Mouse (Mus musculus) limb, embryonic 12.5 days (tissue): Measurements from ENCODE around the gene Pspn. TPM values are rescaled to one million over a fixed set of nuclear protein-coding genes. Genes with fewer than 3 reads are reported as not detected.

ENCODE experiments used
- ATAC-seq: fragments of 200-750 bp; cut with Nextera tagmentation; 2 replicates; pipeline ENCODE4 v1.8.0; 2017; ENCODE audit warnings: low read depth, moderate TSS enrichment; ENCODE audit not compliant: insufficient number of reproducible peaks, insufficient read depth, low FRiP score, low TSS enrichment
- H3K27ac ChIP-seq: fragments of 300-500 bp; sonication (generic); 2 replicates; pipeline ENCODE4 v1.5.1; 2016; ENCODE audit warnings: mild to moderate bottlenecking, moderate library complexity
- H3K27me3 ChIP-seq: fragments of 300-500 bp; sonication (generic); 2 replicates; pipeline ENCODE4 v1.6.1; 2016; ENCODE audit warnings: mild to moderate bottlenecking, moderate library complexity
- H3K36me3 ChIP-seq: fragments of 300-500 bp; sonication (generic); 2 replicates; pipeline ENCODE4 v1.6.1; 2016; ENCODE audit warnings: mild to moderate bottlenecking, moderate library complexity
- H3K4me1 ChIP-seq: fragments of 300-500 bp; sonication (generic); replicated peaks from 2 replicates; pipeline ENCODE4 v1.6.1; 2016
- H3K4me2 ChIP-seq: fragments of 300-500 bp; sonication (generic); 2 replicates; pipeline ENCODE4 v1.6.1; 2016; ENCODE audit warnings: mild to moderate bottlenecking, moderate library complexity
- H3K4me3 ChIP-seq: fragments of 300-500 bp; sonication (generic); replicated peaks from 2 replicates; pipeline ENCODE4 v1.5.1; 2016; ENCODE audit warnings: mild to moderate bottlenecking
- H3K9ac ChIP-seq: fragments of 300-500 bp; sonication (generic); replicated peaks from 2 replicates; pipeline ENCODE4 v1.6.1; 2016; ENCODE audit warnings: mild to moderate bottlenecking, moderate library complexity
- H3K9me3 ChIP-seq: fragments of 300-500 bp; sonication (generic); 2 replicates; pipeline ENCODE4 v1.6.1; 2016; ENCODE audit warnings: mild to moderate bottlenecking, moderate library complexity
- WGBS: fragments of 180-500 bp; shearing (Covaris S2); methylation state at CpG from one replicate; pipeline ENCODE4 v1.1.7; 2016; 5-methylcytosine and 5-hydroxymethylcytosine counted together
- polyA plus RNA-seq: library from polyadenylated mRNA; unstranded; fragments of >200 nt; fragmentation: Nextera tagmentation; extraction: Ambion mirVana; gene quantifications from 2 replicates; pipeline ENCODE4 v1.2.1, GENCODE M21; 2016

The Pspn gene
- polyA plus RNA-seq, 1 experiment from 2014 or later, result not detected

DNA sequence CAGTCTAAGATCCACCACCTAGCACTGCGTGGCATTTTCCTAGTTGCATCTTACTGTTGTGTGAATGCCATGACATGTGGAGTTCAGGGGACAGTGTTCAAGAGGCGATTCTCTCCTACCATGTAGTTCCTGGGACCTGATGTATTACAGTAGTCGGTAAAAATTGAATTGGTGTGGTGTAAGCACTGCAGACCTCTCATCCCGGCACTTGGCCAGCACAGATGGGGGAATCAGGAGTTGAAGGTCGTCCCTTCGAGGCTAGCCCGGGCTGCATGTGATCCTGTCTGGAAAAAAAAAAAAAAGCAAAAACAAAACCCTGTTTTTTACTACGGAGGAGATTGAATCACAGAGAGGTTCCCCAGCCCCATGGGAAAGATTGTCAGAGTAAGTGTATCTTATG lies 4.8 kb downstream of the Pspn start:
- no peak overlapping the region for H3K4me3 ChIP-seq
- WGBS, result 89% methylated on average over 8 of the region's 8 CpGs
- H3K36me3 ChIP-seq, result peaks cover 69% of the 10 kb centered on the region
- no peak overlapping the region for H3K27ac ChIP-seq
- peaks cover 15% of the 10 kb centered on the region for H3K4me1 ChIP-seq
- no peak for ATAC-seq
- no peak overlapping the region for H3K9ac ChIP-seq
- no peaks in the 10 kb centered on the region for H3K27me3 ChIP-seq
- no peak overlapping the region for H3K4me2 ChIP-seq
- no peaks in the 10 kb centered on the region for H3K9me3 ChIP-seq

DNA sequence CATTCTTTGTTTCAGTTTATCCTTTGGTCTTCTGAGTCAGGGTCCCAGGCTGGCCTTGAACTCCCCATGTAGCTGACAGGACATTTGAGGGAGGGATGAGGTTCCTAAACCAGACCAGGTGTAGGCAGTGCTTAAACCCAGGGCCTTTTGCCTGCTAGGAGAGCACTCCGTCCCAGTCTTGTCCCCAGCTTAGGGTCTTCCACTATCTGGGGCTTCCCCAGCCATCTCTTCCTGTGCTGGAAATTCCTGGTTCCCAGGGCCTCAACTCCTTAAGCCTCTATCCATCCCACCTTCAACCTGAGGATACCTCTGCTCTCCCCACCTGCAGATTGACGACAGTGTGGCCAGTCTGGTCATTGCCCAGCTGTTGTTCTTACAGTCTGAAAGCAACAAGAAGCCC lies 8.9 kb downstream of the Pspn start:
- WGBS, result 74% methylated on average over 2 of the region's 2 CpGs
- Histone ChIP-seq H3K36me3 (peaks cover 48% of the 10 kb centered on the region), H3K4me1 (peaks cover 6% of the 10 kb centered on the region), H3K4me2 (peak overlapping the region; percentile 68), H3K9ac (peak overlapping the region; percentile 82), H3K27ac (no peak overlapping the region), H3K4me3 (peak overlapping the region; percentile 80), H3K27me3 (no peaks in the 10 kb centered on the region), H3K9me3 (no peaks in the 10 kb centered on the region)
- ATAC-seq, result no peak

DNA sequence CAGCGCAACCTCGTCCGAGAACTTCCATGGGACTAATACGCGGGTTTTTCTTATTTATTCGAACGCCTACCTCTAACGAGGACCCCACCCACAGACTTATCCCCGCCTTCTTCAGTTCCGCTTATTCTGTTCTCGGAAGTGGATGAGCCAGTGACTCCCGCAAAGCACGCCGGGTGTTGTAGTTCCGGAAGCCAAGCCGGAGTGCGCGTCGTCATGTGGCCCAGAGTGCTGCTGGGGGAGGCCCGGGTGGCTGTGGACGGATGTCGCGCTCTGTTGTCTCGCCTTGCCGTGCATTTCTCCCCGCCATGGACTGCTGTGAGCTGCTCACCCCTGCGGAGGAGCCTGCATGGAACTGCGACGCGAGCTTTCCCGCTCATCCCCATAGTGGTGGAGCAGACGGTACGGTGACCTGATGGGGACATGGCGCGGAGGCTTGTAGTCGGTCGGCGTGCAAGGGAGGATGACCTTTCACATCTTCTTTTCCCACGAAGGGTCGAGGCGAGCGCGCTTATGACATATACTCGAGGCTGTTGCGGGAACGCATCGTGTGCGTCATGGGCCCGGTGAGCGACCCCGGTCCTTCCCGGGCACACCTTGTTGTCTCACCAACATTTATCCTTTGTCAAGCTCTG lies 9.6 kb downstream of the Pspn start, which contains the start of gene Clpp:
Clpp (plus strand) TSS at position 191 of the 632 bp plus-strand sequence.
- ATAC-seq, result peak; percentile 95

DNA sequence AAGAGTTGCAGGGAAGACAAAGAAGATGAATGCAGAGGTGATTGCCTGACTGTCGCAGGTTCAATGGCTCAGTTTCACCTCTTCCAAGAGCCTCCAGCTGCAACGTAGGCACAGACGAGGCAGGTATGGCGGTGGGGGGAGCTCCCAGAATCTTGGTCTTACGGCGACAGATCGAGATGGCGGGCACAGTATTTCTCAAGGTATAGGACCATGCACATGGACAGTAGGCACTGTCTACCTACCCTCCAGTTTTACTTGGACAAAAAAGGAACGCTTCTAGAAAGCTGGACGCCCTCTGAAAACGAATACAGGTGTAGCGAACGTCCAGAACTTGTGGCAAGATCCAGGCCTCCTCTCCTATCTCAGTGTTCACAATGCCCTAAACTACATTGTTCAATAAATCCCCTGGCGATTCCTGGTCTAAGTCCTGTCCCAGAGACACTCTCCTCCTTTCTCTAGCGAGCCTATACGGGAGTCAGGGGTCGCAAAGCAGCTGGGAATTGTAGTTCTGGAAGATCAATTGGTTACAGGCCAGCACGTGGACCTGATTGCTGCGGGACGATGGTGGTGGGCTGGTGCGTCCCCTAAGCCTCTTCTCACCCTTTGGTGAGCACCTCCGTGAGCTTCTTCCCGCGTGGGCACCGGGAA lies 10.2 kb downstream of the Pspn start:
- Histone ChIP-seq H3K4me3 (peak overlapping the region; percentile 80), H3K36me3 (peaks cover 34% of the 10 kb centered on the region), H3K27ac (peak overlapping the region; percentile 72; the same call in 1 of the 2 replicates), H3K27me3 (no peaks in the 10 kb centered on the region), H3K4me1 (peaks cover 6% of the 10 kb centered on the region), H3K9ac (peak overlapping the region; percentile 52), H3K9me3 (no peaks in the 10 kb centered on the region), H3K4me2 (peak overlapping the region; percentile 68)
- 3% methylated on average over 25 of the region's 25 CpGs for WGBS
- peak; percentile 91 for ATAC-seq

More for the DNA sequence above, 9.6 kb downstream of the Pspn start, which contains the start of gene Clpp:
- Histone ChIP-seq H3K4me3 (peak within 1 kb of the TSS; percentile 80), H3K27me3 (no peaks in the 10 kb centered on the region), H3K4me2 (peak within 1 kb of the TSS; percentile 68), H3K9me3 (no peaks in the 10 kb centered on the region), H3K27ac (peak within 1 kb of the TSS; percentile 72; the same call in 1 of the 2 replicates), H3K36me3 (peaks cover 40% of the 10 kb centered on the region), H3K4me1 (peaks cover 6% of the 10 kb centered on the region), H3K9ac (peak within 1 kb of the TSS; percentile 82)
- WGBS, result under 1% methylated on average over 52 of the region's 52 CpGs

- H3K9ac ChIP-seq, result no peak overlapping the region
- H3K27ac ChIP-seq, result no peak overlapping the region
- H3K4me3 ChIP-seq, result peak overlapping the region; percentile 80
- 74% methylated on average over 7 of the region's 7 CpGs for WGBS
- H3K4me1 ChIP-seq, result peaks cover 6% of the 10 kb centered on the region
- ATAC-seq, result no peak
- H3K4me2 ChIP-seq, result peak overlapping the region; percentile 68
- H3K36me3 ChIP-seq, result peaks cover 28% of the 10 kb centered on the region
- no peaks in the 10 kb centered on the region for H3K9me3 ChIP-seq
- H3K27me3 ChIP-seq, result no peaks in the 10 kb centered on the region
Measured at GRCm38 (mm10) chr17:56988921-56989430, 10.8 kb downstream of the Pspn start.

- H3K9me3 ChIP-seq, result no peaks in the 10 kb centered on the region
- no peak overlapping the region for H3K4me2 ChIP-seq
- H3K4me3 ChIP-seq, result no peak overlapping the region
- WGBS, result 84% methylated on average over 7 of the region's 7 CpGs
- no peak overlapping the region for H3K27ac ChIP-seq
- peaks cover 6% of the 10 kb centered on the region for H3K4me1 ChIP-seq
- no peak for ATAC-seq
- no peak overlapping the region for H3K9ac ChIP-seq
- H3K36me3 ChIP-seq, result peaks cover 22% of the 10 kb centered on the region
- no peaks in the 10 kb centered on the region for H3K27me3 ChIP-seq
Measured at GRCm38 (mm10) chr17:56988441-56988840, 11.4 kb downstream of the Pspn start.

DNA sequence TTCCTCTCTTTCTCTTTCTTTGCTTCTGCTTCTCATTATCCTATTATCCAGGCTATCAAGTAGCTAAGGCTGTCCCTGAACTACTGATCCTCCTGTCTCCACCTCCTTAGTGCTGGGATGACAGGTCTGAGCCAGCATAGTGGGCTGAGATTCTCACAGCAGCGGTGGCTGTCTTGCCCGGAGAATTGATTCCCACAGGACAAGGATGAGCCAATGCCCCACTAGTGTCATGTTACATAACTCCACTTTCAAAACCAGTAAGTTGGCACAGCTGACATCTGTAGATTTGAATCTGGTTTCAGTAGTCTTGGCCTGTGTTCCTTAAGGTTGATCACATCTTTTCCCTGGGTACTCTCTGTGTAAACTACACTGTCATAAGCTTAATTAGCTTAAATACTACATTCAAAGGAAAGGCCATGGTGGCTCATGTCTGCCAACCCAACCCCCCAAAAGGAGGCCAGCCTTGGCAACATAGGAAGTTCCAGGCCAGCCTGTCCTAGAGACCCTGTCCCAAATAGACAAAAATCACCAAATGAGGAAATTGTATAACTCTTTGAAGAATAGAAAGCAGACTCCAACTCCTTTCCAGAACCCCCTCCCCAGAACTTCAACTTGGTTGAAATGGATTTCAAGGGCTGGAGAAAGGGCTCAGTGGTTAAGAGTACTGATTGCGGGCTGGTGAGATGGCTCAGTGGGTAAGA lies 13.6 kb downstream of the Pspn start:
- H3K9me3 ChIP-seq, result no peaks in the 10 kb centered on the region
- peaks cover 2% of the 10 kb centered on the region; the same call in 1 of the 2 replicates for H3K36me3 ChIP-seq
- no peak for ATAC-seq
- no peak overlapping the region for H3K27ac ChIP-seq
- H3K4me2 ChIP-seq, result no peak overlapping the region
- H3K4me3 ChIP-seq, result no peak overlapping the region
- H3K9ac ChIP-seq, result no peak overlapping the region
- H3K27me3 ChIP-seq, result no peaks in the 10 kb centered on the region
- 87% methylated on average over 3 of the region's 3 CpGs for WGBS
- H3K4me1 ChIP-seq, result peaks cover 5% of the 10 kb centered on the region

DNA sequence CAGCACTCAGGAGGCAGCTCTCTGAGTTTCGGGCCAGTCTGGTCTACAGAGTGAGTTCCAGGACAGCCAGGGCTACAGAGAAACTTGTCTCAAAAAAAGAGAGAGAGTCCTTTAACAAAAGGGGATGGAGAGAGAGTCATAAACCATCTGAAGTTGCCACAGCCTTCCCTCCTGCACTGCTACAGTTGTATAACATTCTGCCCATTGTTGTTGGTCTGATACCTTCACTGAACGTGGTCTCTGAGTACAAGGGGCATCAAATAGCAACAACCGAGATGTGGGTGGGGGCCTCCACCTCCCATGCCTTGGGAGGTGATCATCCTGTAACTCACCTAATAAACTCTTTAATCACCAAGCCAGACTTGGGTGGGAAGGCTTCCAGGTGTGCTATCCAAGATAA lies 14.2 kb downstream of the Pspn start:
- Histone ChIP-seq H3K27ac (no peak overlapping the region), H3K4me1 (no peaks in the 10 kb centered on the region), H3K9ac (no peak overlapping the region), H3K36me3 (no peaks in the 10 kb centered on the region), H3K4me2 (no peak overlapping the region), H3K27me3 (no peaks in the 10 kb centered on the region), H3K9me3 (no peaks in the 10 kb centered on the region), H3K4me3 (no peak overlapping the region)
- no peak for ATAC-seq
- WGBS, result 81% methylated on average over 3 of the region's 3 CpGs

DNA sequence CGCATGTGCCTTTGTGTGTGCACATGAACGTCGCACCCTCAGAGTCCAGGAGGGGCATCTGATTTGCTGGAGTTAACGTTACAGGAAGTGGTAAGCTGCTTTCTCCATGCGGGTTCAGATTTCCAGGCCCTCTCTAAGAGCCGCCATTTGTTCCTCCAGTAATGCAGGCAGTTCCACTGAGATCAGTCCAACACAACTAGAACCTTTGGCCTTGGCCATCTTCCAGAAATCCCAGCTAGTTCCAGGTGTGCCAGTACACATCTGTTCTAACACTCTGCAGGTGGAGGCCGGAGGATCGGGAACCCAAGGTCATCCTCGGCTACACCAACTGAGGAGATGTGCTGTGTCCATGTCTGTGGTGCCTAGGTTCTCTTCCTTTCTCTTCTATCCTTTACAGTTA lies 14.9 kb downstream of the Pspn start:
- Histone ChIP-seq H3K4me2 (no peak overlapping the region), H3K36me3 (no peaks in the 10 kb centered on the region), H3K27ac (no peak overlapping the region), H3K9me3 (no peaks in the 10 kb centered on the region), H3K4me3 (no peak overlapping the region), H3K9ac (no peak overlapping the region), H3K4me1 (no peaks in the 10 kb centered on the region), H3K27me3 (no peaks in the 10 kb centered on the region)
- ATAC-seq, result no peak
- 74% methylated on average over 9 of the region's 9 CpGs for WGBS

GRCm38 (mm10) chr17:56982013-56982412 lies 17.8 kb downstream of the Pspn start, which contains the start of gene Acer1:
Gene Acer1, minus strand, starts transcription at chr17:56982126.
- Histone ChIP-seq H3K4me2 (no peak within 1 kb of the TSS), H3K9ac (no peak within 1 kb of the TSS), H3K4me3 (no peak within 1 kb of the TSS), H3K36me3 (no peaks in the 10 kb centered on the region), H3K4me1 (peaks cover 4% of the 10 kb centered on the region; the same call in 1 of the 2 replicates), H3K27ac (no peak within 1 kb of the TSS), H3K9me3 (no peaks in the 10 kb centered on the region), H3K27me3 (no peaks in the 10 kb centered on the region)
- ATAC-seq, result no peak
- WGBS, result 74% methylated on average over 5 of the region's 5 CpGs

DNA sequence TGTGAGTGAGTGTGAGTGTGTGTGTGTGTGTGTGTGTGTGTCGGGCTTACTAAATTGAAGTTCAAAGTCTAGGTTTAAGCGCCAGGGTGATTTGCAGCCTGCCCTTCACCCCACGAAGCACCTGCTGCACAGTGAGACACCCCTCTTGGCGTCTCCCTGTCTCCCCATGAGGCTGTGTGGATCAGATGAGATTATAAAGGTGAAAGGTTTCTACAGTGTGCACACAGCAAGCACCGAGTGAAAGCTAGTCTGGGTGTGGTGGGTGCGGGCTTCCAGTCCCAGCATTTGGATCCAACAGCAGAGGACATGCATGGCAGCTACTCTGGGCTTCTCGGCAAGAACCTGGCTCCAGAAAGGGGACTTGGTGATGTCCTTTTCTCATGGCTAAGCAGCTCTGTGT lies 18.8 kb downstream of the Pspn start:
- WGBS, result 68% methylated on average over 7 of the region's 7 CpGs
- H3K9ac ChIP-seq, result no peak overlapping the region
- H3K9me3 ChIP-seq, result no peaks in the 10 kb centered on the region
- H3K4me2 ChIP-seq, result no peak overlapping the region
- no peak overlapping the region for H3K4me3 ChIP-seq
- ATAC-seq, result no peak
- no peaks in the 10 kb centered on the region for H3K27me3 ChIP-seq
- no peaks in the 10 kb centered on the region for H3K36me3 ChIP-seq
- H3K27ac ChIP-seq, result no peak overlapping the region
- peaks cover 4% of the 10 kb centered on the region; the same call in 1 of the 2 replicates for H3K4me1 ChIP-seq
